Mouse (Mus musculus): ENCODE data around the gene Nutf2-ps1. TPM values are rescaled to one million over a fixed set of nuclear protein-coding genes. Genes with fewer than 3 reads are reported as not detected.

The Nutf2-ps1 gene
- total and polyA plus RNA-seq, 2 experiments from 2014 or later: 94.6 to 160 TPM

GRCm38 (mm10) chr19:53539296-53539695 is 49.6 kb downstream of the Nutf2-ps1 start:
- no peaks in the 10 kb centered on the region for H3K4me1 ChIP-seq (ENCODE audit: insufficient read depth, low read length)
- TF ChIP-seq CTCF (IDR thresholded peaks at IDR 0.05): no peak
- ATAC-seq (ENCODE audit: low FRiP score): no peak
- WGBS: 80% methylated on average over 3 of the region's 3 CpGs
- no peak overlapping the region for H3K4me3 ChIP-seq (ENCODE audit: low read depth, low read length)
- no peak overlapping the region for H3K27ac ChIP-seq (ENCODE audit: low read depth, low read length)
- H3K4me2 ChIP-seq (ENCODE audit: low read depth, low read length, poor library complexity, severe bottlenecking): no peak overlapping the region
- no peaks in the 10 kb centered on the region for H3K36me3 ChIP-seq (ENCODE audit: insufficient read depth, low read length)
- no peaks in the 10 kb centered on the region for H3K9me3 ChIP-seq (ENCODE audit: low read length)
- H3K27me3 ChIP-seq (ENCODE audit: insufficient read depth, low read length): no peaks in the 10 kb centered on the region
- DNase-seq (ENCODE audit: low spot score): no peak
- no peak overlapping the region for H3K9ac ChIP-seq (replicated peaks; ENCODE audit: low read length, poor library complexity, severe bottlenecking)

GRCm38 (mm10) chr19:53538796-53539195 is 50.1 kb downstream of the Nutf2-ps1 start:
- Histone ChIP-seq H3K9me3 (ENCODE audit: low read length) (no peaks in the 10 kb centered on the region), H3K4me2 (ENCODE audit: low read depth, low read length, poor library complexity, severe bottlenecking) (no peak overlapping the region), H3K27ac (ENCODE audit: low read depth, low read length) (no peak overlapping the region), H3K9ac (replicated peaks; ENCODE audit: low read length, poor library complexity, severe bottlenecking) (no peak overlapping the region), H3K27me3 (ENCODE audit: insufficient read depth, low read length) (no peaks in the 10 kb centered on the region), H3K4me3 (ENCODE audit: low read depth, low read length) (no peak overlapping the region), H3K4me1 (ENCODE audit: insufficient read depth, low read length) (no peaks in the 10 kb centered on the region), H3K36me3 (ENCODE audit: insufficient read depth, low read length) (no peaks in the 10 kb centered on the region)
- WGBS: 77% methylated on average over 5 of the region's 5 CpGs
- no peak for TF ChIP-seq CTCF (IDR thresholded peaks at IDR 0.05)
- DNase-seq (ENCODE audit: low spot score) (no peak), ATAC-seq (ENCODE audit: low FRiP score) (no peak)

Other genes starting within 250 kb of the Nutf2-ps1 start
- gene Gm10197, start 217.3 kb downstream of the Nutf2-ps1 start, total RNA-seq (2014; rRNA removed): not detected in 2 replicates
- gene Gm10197, start 217.3 kb downstream of the Nutf2-ps1 start, polyA plus RNA-seq (2015; fragmentation: Nextera tagmentation; extraction: Ambion mirVana): not detected in 2 replicates
- gene Smndc1, start 198.5 kb downstream of the Nutf2-ps1 start, total RNA-seq (2014; rRNA removed): 8.9 and 17.8 TPM in 2 replicates
- gene Smndc1, start 198.5 kb downstream of the Nutf2-ps1 start, polyA plus RNA-seq (2015; fragmentation: Nextera tagmentation; extraction: Ambion mirVana): 28.9 and 35.0 TPM in 2 replicates
- gene Dusp5, start 60.0 kb downstream of the Nutf2-ps1 start, total RNA-seq (2014; rRNA removed): 4.2 and 11.2 TPM in 2 replicates
- 2.2 and 2.5 TPM in 2 replicates for gene Dusp5, start 60.0 kb downstream of the Nutf2-ps1 start, polyA plus RNA-seq (2015; fragmentation: Nextera tagmentation; extraction: Ambion mirVana)
- 26.1 and 29.3 TPM in 2 replicates for gene Smc3, start 11.3 kb upstream of the Nutf2-ps1 start, total RNA-seq (2014; rRNA removed)
- gene Smc3, start 11.3 kb upstream of the Nutf2-ps1 start, polyA plus RNA-seq (2015; fragmentation: Nextera tagmentation; extraction: Ambion mirVana): 39.4 and 45.7 TPM in 2 replicates
- gene Rbm20, start 88.2 kb upstream of the Nutf2-ps1 start, total RNA-seq (2014; rRNA removed): 1.6 and 2.0 TPM in 2 replicates
- gene Rbm20, start 88.2 kb upstream of the Nutf2-ps1 start, polyA plus RNA-seq (2015; fragmentation: Nextera tagmentation; extraction: Ambion mirVana): 0.44 and 0.75 TPM in 2 replicates

Measured in midbrain, postnatal 0 days (tissue).